Mouse (Mus musculus): Measurements from ENCODE around the gene Rbm12. TPM values are rescaled to one million over a fixed set of nuclear protein-coding genes. Genes with fewer than 3 reads are reported as not detected.

The Rbm12 gene
- polyA plus RNA-seq, 1 experiment from 2014 or later: 9.3 TPM

DNA sequence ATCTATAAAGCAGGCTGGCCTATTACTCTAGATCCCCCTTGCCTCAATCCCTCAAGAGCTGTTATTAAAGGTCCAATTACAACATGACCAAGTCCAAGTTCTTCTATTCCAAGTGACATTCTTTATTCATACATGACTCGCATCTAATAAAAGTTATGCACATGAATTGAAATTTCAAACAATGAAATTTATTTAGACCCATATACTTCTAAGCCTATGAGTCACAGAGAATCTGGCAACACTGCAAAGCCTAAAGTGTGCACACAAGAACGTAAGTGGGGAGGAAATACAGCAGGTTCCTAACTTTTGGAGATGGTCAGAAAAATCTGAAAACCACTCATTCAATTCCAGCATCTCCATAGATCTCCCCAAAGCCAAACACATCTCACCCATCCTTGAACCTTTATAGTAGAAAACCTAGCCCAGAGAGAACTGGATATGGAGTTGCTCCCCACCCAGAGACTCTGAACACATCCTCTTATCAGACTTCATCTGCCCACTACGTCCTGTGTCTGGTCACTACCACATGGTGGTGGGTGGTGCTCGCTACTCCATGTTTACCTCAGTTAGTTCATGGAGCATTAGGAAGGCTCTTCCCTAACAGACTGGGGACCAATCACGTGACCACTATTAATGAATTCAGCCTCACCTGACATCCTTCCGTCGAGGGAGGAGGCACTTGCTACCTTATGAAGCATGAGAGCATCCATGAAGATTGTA lies 24.2 kb downstream of the Rbm12 start:
- Histone ChIP-seq H3K4me3 (ENCODE audit: low read depth, low read length) (no peak overlapping the region), H3K9ac (ENCODE audit: low read depth, low read length) (no peak overlapping the region), H3K27me3 (replicated peaks; ENCODE audit: control insufficient read depth, insufficient read depth, low read length) (no peaks in the 10 kb centered on the region), H3K36me3 (ENCODE audit: control insufficient read depth, insufficient read depth) (peaks cover 4% of the 10 kb centered on the region; the same call in 1 of the 2 replicates), H3K9me3 (ENCODE audit: control insufficient read depth) (no peaks in the 10 kb centered on the region), H3K4me2 (replicated peaks; ENCODE audit: low read depth) (no peak overlapping the region), H3K4me1 (replicated peaks; ENCODE audit: control insufficient read depth, insufficient read depth, low read length) (no peaks in the 10 kb centered on the region), H3K27ac (ENCODE audit: low read depth, low read length) (no peak overlapping the region)
- WGBS: 83% methylated on average over 7 of the region's 7 CpGs
- ATAC-seq: no peak
- TF ChIP-seq CTCF (IDR thresholded peaks at IDR 0.05; ENCODE audit: low read depth): no peak

DNA sequence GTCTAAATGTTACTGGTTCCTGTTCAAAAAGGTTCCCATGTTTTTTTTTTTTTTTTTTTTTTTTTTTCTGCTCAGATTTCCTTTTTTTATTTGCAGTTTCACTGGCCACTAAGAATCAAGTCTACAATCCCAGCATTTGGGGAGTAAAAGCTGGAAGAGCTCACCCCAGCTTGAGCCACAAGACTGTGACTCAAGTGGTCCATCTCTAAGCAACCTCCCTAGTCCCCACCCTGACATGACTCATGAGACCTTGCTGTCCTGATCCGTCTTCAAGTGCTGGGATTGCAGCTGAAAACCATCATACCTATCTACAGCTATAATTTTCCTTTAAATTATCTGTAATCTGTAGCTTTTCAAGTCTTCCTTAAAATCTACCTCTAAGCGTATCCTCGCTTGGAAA lies 27.2 kb downstream of the Rbm12 start:
- TF ChIP-seq CTCF (IDR thresholded peaks at IDR 0.05; ENCODE audit: low read depth): no peak
- ATAC-seq: no peak

GRCm38 (mm10) chr2:156080391-156080790 lies 31.4 kb downstream of the Rbm12 start:
- TF ChIP-seq CTCF (IDR thresholded peaks at IDR 0.05; ENCODE audit: low read depth): no peak
- H3K27me3 ChIP-seq (replicated peaks; ENCODE audit: control insufficient read depth, insufficient read depth, low read length): no peaks in the 10 kb centered on the region
- H3K36me3 ChIP-seq (ENCODE audit: control insufficient read depth, insufficient read depth): peaks cover 34% of the 10 kb centered on the region
- H3K9ac ChIP-seq (ENCODE audit: low read depth, low read length): no peak overlapping the region
- H3K4me3 ChIP-seq (ENCODE audit: low read depth, low read length): no peak overlapping the region
- H3K4me1 ChIP-seq (replicated peaks; ENCODE audit: control insufficient read depth, insufficient read depth, low read length): no peaks in the 10 kb centered on the region
- no peak for ATAC-seq
- H3K4me2 ChIP-seq (replicated peaks; ENCODE audit: low read depth): no peak overlapping the region
- no peaks in the 10 kb centered on the region for H3K9me3 ChIP-seq (ENCODE audit: control insufficient read depth)
- no peak overlapping the region for H3K27ac ChIP-seq (ENCODE audit: low read depth, low read length)
- 78% methylated on average over 7 of the region's 7 CpGs for WGBS

More for the DNA sequence above, 27.2 kb downstream of the Rbm12 start:
- H3K9ac ChIP-seq (ENCODE audit: low read depth, low read length): no peak overlapping the region
- WGBS: 81% methylated on average over 3 of the region's 3 CpGs
- H3K9me3 ChIP-seq (ENCODE audit: control insufficient read depth): no peaks in the 10 kb centered on the region
- no peaks in the 10 kb centered on the region for H3K27me3 ChIP-seq (replicated peaks; ENCODE audit: control insufficient read depth, insufficient read depth, low read length)
- H3K36me3 ChIP-seq (ENCODE audit: control insufficient read depth, insufficient read depth): peaks cover 1% of the 10 kb centered on the region; the same call in 1 of the 2 replicates
- no peak overlapping the region for H3K4me3 ChIP-seq (ENCODE audit: low read depth, low read length)
- no peak overlapping the region for H3K4me2 ChIP-seq (replicated peaks; ENCODE audit: low read depth)
- no peaks in the 10 kb centered on the region for H3K4me1 ChIP-seq (replicated peaks; ENCODE audit: control insufficient read depth, insufficient read depth, low read length)
- H3K27ac ChIP-seq (ENCODE audit: low read depth, low read length): no peak overlapping the region

DNA sequence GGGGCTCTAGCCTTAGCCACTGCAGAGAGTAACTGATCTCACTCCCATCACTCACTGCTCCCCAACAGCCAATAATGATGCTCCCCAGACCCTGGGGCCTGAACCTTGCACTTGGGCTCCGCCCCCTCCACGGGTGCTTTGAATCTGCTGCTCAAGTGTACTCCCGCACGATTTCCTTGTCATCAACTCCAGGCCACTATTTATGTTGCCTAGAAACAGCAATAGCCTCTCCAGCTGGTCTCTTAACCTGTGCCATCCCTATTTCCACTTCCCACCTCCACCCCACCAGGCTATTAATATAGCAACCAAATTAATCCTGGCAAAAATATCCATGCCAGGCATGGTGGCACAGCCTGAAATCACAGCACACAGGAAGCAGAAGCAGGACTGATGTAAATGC lies 32.1 kb downstream of the Rbm12 start:
- 27% methylated on average over 4 of the region's 4 CpGs for WGBS
- Histone ChIP-seq H3K4me2 (replicated peaks; ENCODE audit: low read depth) (no peak overlapping the region), H3K27me3 (replicated peaks; ENCODE audit: control insufficient read depth, insufficient read depth, low read length) (no peaks in the 10 kb centered on the region), H3K36me3 (ENCODE audit: control insufficient read depth, insufficient read depth) (peaks cover 40% of the 10 kb centered on the region), H3K27ac (ENCODE audit: low read depth, low read length) (no peak overlapping the region), H3K9me3 (ENCODE audit: control insufficient read depth) (no peaks in the 10 kb centered on the region), H3K4me1 (replicated peaks; ENCODE audit: control insufficient read depth, insufficient read depth, low read length) (no peaks in the 10 kb centered on the region), H3K9ac (ENCODE audit: low read depth, low read length) (no peak overlapping the region), H3K4me3 (ENCODE audit: low read depth, low read length) (no peak overlapping the region)
- no peak for ATAC-seq
- TF ChIP-seq CTCF (IDR thresholded peaks at IDR 0.05; ENCODE audit: low read depth): no peak

- H3K4me2 ChIP-seq (replicated peaks; ENCODE audit: low read depth): no peak overlapping the region
- TF ChIP-seq CTCF (IDR thresholded peaks at IDR 0.05; ENCODE audit: low read depth): no peak
- no peaks in the 10 kb centered on the region for H3K4me1 ChIP-seq (replicated peaks; ENCODE audit: control insufficient read depth, insufficient read depth, low read length)
- H3K9me3 ChIP-seq (ENCODE audit: control insufficient read depth): no peaks in the 10 kb centered on the region
- no peaks in the 10 kb centered on the region for H3K27me3 ChIP-seq (replicated peaks; ENCODE audit: control insufficient read depth, insufficient read depth, low read length)
- no peak overlapping the region for H3K9ac ChIP-seq (ENCODE audit: low read depth, low read length)
- no peak overlapping the region for H3K4me3 ChIP-seq (ENCODE audit: low read depth, low read length)
- WGBS: 81% methylated on average over 8 of the region's 8 CpGs
- H3K27ac ChIP-seq (ENCODE audit: low read depth, low read length): no peak overlapping the region
- no peak for ATAC-seq
- peaks cover 45% of the 10 kb centered on the region for H3K36me3 ChIP-seq (ENCODE audit: control insufficient read depth, insufficient read depth)
Observed at GRCm38 (mm10) chr2:156079183-156079560, 32.6 kb downstream of the Rbm12 start.

GRCm38 (mm10) chr2:156078421-156079182 lies 33.2 kb downstream of the Rbm12 start:
- Histone ChIP-seq H3K4me1 (replicated peaks; ENCODE audit: control insufficient read depth, insufficient read depth, low read length) (no peaks in the 10 kb centered on the region), H3K27ac (ENCODE audit: low read depth, low read length) (no peak overlapping the region), H3K27me3 (replicated peaks; ENCODE audit: control insufficient read depth, insufficient read depth, low read length) (no peaks in the 10 kb centered on the region), H3K4me3 (ENCODE audit: low read depth, low read length) (no peak overlapping the region), H3K9ac (ENCODE audit: low read depth, low read length) (no peak overlapping the region), H3K36me3 (ENCODE audit: control insufficient read depth, insufficient read depth) (peaks cover 51% of the 10 kb centered on the region), H3K4me2 (replicated peaks; ENCODE audit: low read depth) (no peak overlapping the region), H3K9me3 (ENCODE audit: control insufficient read depth) (no peaks in the 10 kb centered on the region)
- WGBS: 72% methylated on average over 16 of the region's 16 CpGs
- TF ChIP-seq CTCF (IDR thresholded peaks at IDR 0.05; ENCODE audit: low read depth): no peak
- no peak for ATAC-seq
